Mouse (Mus musculus) yolk sac, embryonic 10.5 days (tissue): ENCODE measurements around the gene Serpini2.
"Not testable (repeated sequence)": the region's sequence is repeated elsewhere in the genome, so short reads cannot be mapped to it uniquely, and the experiment has no call there.

ENCODE experiments used
- DNase-seq: peaks from one replicate; pipeline ENCODE4 v3.0.0-alpha.2; 2017; ENCODE audit warnings: low spot score

The Serpini2 gene

GRCm38 (mm10) chr3:75269978-75270377 lies at the start of gene Serpini2:
TSS of gene Serpini2 (minus strand) at chr3:75270078.
- DNase-seq = no peak

- no peak for DNase-seq
Observed at GRCm38 (mm10) chr3:75308861-75309260, 39.0 kb upstream of the Serpini2 start.

- DNase-seq = no peak
Observed at GRCm38 (mm10) chr3:75308228-75308627, 38.4 kb upstream of the Serpini2 start.

- DNase-seq = no peak
Observed at GRCm38 (mm10) chr3:75305584-75305983, 35.7 kb upstream of the Serpini2 start.

- no peak for DNase-seq
Observed at GRCm38 (mm10) chr3:75304621-75305020, 34.7 kb upstream of the Serpini2 start.

- no peak for DNase-seq
Observed at GRCm38 (mm10) chr3:75301072-75301471, 31.2 kb upstream of the Serpini2 start.

GRCm38 (mm10) chr3:75299464-75299863 lies 29.6 kb upstream of the Serpini2 start:
- DNase-seq = not testable (repeated sequence)

GRCm38 (mm10) chr3:75297758-75298111 lies 27.9 kb upstream of the Serpini2 start:
- DNase-seq = no peak

- no peak for DNase-seq
Observed at GRCm38 (mm10) chr3:75297026-75297757, 27.3 kb upstream of the Serpini2 start.

- no peak for DNase-seq
Observed at GRCm38 (mm10) chr3:75293243-75293642, 23.4 kb upstream of the Serpini2 start.

GRCm38 (mm10) chr3:75277455-75277854 lies 7.6 kb upstream of the Serpini2 start:
- DNase-seq = no peak

- no peak for DNase-seq
Observed at GRCm38 (mm10) chr3:75276522-75276921, 6.6 kb upstream of the Serpini2 start.

GRCm38 (mm10) chr3:75275127-75275526 lies 5.2 kb upstream of the Serpini2 start:
- no peak for DNase-seq

- no peak for DNase-seq
Observed at GRCm38 (mm10) chr3:75259356-75259755, 10.5 kb downstream of the Serpini2 start.

- DNase-seq = no peak
Observed at GRCm38 (mm10) chr3:75219694-75220093, 50.2 kb downstream of the Serpini2 start.

GRCm38 (mm10) chr3:75219211-75219610 lies 50.7 kb downstream of the Serpini2 start:
- DNase-seq = no peak

- peak; percentile 8 for DNase-seq
Observed at GRCm38 (mm10) chr3:75202808-75203503, 66.9 kb downstream of the Serpini2 start.
